Mouse (Mus musculus) neural tube, embryonic 12.5 days (tissue): ENCODE measurements around the gene Tekt5. TPM values are rescaled to one million over a fixed set of nuclear protein-coding genes. Genes with fewer than 3 reads are reported as not detected.
A peak's percentile ranks its signal among the peaks of the same experiment; 100 is the strongest.

Source experiments
- ATAC-seq: fragments of 200-750 bp; cut with Nextera tagmentation; 2 replicates; pipeline ENCODE4 v1.8.0; 2017; ENCODE audit warnings: low read depth, mild to moderate bottlenecking, moderate TSS enrichment, moderate library complexity; ENCODE audit not compliant: low FRiP score
- H3K27ac ChIP-seq: fragments of 300-500 bp; sonication (generic); 2 replicates; pipeline ENCODE4 v1.5.1; 2016
- H3K27me3 ChIP-seq: fragments of 300-500 bp; sonication (generic); replicated peaks from 2 replicates; pipeline ENCODE4 v1.6.1; 2016; ENCODE audit warnings: mild to moderate bottlenecking
- H3K36me3 ChIP-seq: fragments of 300-500 bp; sonication (generic); 2 replicates; pipeline ENCODE4 v1.6.1; 2016; ENCODE audit warnings: mild to moderate bottlenecking
- H3K4me1 ChIP-seq: fragments of 300-500 bp; sonication (generic); 2 replicates; pipeline ENCODE4 v1.6.1; 2016
- H3K4me2 ChIP-seq: fragments of 300-500 bp; sonication (generic); replicated peaks from 2 replicates; pipeline ENCODE4 v1.6.1; 2016; ENCODE audit warnings: mild to moderate bottlenecking
- H3K4me3 ChIP-seq: fragments of 300-500 bp; sonication (generic); 2 replicates; pipeline ENCODE4 v1.5.1; 2016
- H3K9ac ChIP-seq: fragments of 300-500 bp; sonication (generic); 2 replicates; pipeline ENCODE4 v1.6.1; 2016; ENCODE audit warnings: mild to moderate bottlenecking
- H3K9me3 ChIP-seq: fragments of 300-500 bp; sonication (generic); 2 replicates; pipeline ENCODE4 v1.6.1; 2016; ENCODE audit warnings: mild to moderate bottlenecking
- WGBS: fragments of 180-500 bp; shearing (Covaris S2); methylation state at CpG from one replicate; pipeline ENCODE4 v1.1.7; 2016; 5-methylcytosine and 5-hydroxymethylcytosine counted together
- polyA plus RNA-seq: library from polyadenylated mRNA; unstranded; fragments of >200 nt; fragmentation: Nextera tagmentation; extraction: Ambion mirVana; gene quantifications from 2 replicates; pipeline ENCODE4 v1.2.1, GENCODE M21; 2016

Tekt5 gene
- polyA plus RNA-seq, 1 experiment from 2014 or later: 0.65 TPM

GRCm38 (mm10) chr16:10319914-10320569 lies 75.2 kb downstream of the Tekt5 start:
- H3K4me3 ChIP-seq: no peak overlapping the region
- H3K4me1 ChIP-seq: no peaks in the 10 kb centered on the region
- H3K36me3 ChIP-seq: no peaks in the 10 kb centered on the region
- 58% methylated on average over 17 of the region's 17 CpGs for WGBS
- ATAC-seq: no peak
- H3K9me3 ChIP-seq: no peaks in the 10 kb centered on the region
- H3K27me3 ChIP-seq: no peaks in the 10 kb centered on the region
- no peak overlapping the region for H3K4me2 ChIP-seq
- H3K9ac ChIP-seq: no peak overlapping the region
- no peak overlapping the region for H3K27ac ChIP-seq

DNA sequence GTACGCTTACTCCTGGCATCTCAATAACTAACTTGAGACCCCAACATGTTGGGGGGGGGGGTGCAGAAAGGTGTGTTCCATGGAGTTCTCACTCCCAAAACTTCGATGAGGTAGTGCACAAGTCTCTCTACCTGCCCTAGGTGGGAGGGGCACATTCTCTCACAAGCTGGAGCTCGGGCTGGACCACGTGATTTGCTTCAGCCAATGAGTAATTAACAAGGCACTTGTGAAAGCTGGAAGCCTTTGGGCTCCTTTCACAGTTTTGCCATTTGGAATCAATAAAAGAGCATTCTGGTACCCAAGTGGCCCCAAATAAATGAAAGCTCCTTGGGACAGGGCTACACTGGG lies 78.1 kb downstream of the Tekt5 start:
- Histone ChIP-seq H3K27me3 (peaks cover 6% of the 10 kb centered on the region), H3K4me1 (peaks cover 8% of the 10 kb centered on the region; the same call in 1 of the 2 replicates), H3K4me2 (no peak overlapping the region), H3K9ac (no peak overlapping the region), H3K27ac (no peak overlapping the region), H3K4me3 (no peak overlapping the region), H3K36me3 (no peaks in the 10 kb centered on the region), H3K9me3 (no peaks in the 10 kb centered on the region)
- WGBS: 63% methylated on average over 4 of the region's 4 CpGs
- ATAC-seq: no peak

GRCm38 (mm10) chr16:10316493-10317196 lies 78.6 kb downstream of the Tekt5 start:
- H3K4me3 ChIP-seq: no peak overlapping the region
- no peak overlapping the region for H3K4me2 ChIP-seq
- peaks cover 8% of the 10 kb centered on the region; the same call in 1 of the 2 replicates for H3K4me1 ChIP-seq
- no peaks in the 10 kb centered on the region for H3K36me3 ChIP-seq
- no peaks in the 10 kb centered on the region for H3K9me3 ChIP-seq
- no peak overlapping the region for H3K27ac ChIP-seq
- no peak overlapping the region for H3K9ac ChIP-seq
- 88% methylated on average over 10 of the region's 10 CpGs for WGBS
- H3K27me3 ChIP-seq: peaks cover 6% of the 10 kb centered on the region
- ATAC-seq: no peak

GRCm38 (mm10) chr16:10313646-10314088 lies 81.6 kb downstream of the Tekt5 start, which contains the start of gene Emp2:
Gene Emp2, minus strand, starts transcription at chr16:10313968.
- H3K4me3 ChIP-seq: peak within 1 kb of the TSS; percentile 44
- no peaks in the 10 kb centered on the region for H3K9me3 ChIP-seq
- no peaks in the 10 kb centered on the region for H3K36me3 ChIP-seq
- peaks cover 6% of the 10 kb centered on the region for H3K27me3 ChIP-seq
- no peak within 1 kb of the TSS for H3K27ac ChIP-seq
- H3K4me1 ChIP-seq: peaks cover 8% of the 10 kb centered on the region; the same call in 1 of the 2 replicates
- peak within 1 kb of the TSS; percentile 48 for H3K9ac ChIP-seq
- ATAC-seq: peak; percentile 70
- WGBS: under 1% methylated on average over 40 of the region's 40 CpGs
- peak within 1 kb of the TSS; percentile 91 for H3K4me2 ChIP-seq

DNA sequence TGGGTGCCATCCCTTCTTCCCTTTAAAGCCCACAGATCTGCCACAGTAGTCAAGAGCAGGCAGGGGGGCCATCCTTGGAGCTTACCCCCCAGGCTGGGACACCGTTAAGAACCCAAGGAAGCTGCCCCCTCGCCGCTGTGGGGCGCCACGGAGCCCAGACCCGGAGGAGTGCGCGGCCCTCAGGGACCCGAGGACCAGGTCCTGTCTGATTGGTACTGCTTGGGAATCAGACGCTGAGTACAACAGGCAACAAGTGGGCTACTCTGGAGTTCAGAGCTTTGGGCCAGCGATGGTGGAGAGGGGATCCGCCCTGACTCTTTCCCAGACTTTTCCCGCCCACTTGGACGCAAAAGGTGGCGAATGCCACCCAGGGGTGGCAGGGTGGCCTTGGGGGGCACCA lies 82.1 kb downstream of the Tekt5 start:
- peak; percentile 56 for ATAC-seq
- WGBS: 4% methylated on average over 15 of the region's 15 CpGs

GRCm38 (mm10) chr16:10311989-10312388 lies 83.3 kb downstream of the Tekt5 start:
- Histone ChIP-seq H3K9me3 (no peaks in the 10 kb centered on the region), H3K4me3 (no peak overlapping the region), H3K9ac (no peak overlapping the region), H3K4me1 (peaks cover 8% of the 10 kb centered on the region; the same call in 1 of the 2 replicates), H3K27me3 (peaks cover 6% of the 10 kb centered on the region), H3K36me3 (no peaks in the 10 kb centered on the region), H3K27ac (no peak overlapping the region), H3K4me2 (no peak overlapping the region)
- no peak for ATAC-seq
- WGBS: 81% methylated on average over 4 of the region's 4 CpGs

More for the DNA sequence above, 82.1 kb downstream of the Tekt5 start:
- Histone ChIP-seq H3K4me2 (peak overlapping the region; percentile 91), H3K27me3 (peaks cover 6% of the 10 kb centered on the region), H3K27ac (no peak overlapping the region), H3K9me3 (no peaks in the 10 kb centered on the region), H3K9ac (peak overlapping the region; percentile 48), H3K4me1 (peaks cover 8% of the 10 kb centered on the region; the same call in 1 of the 2 replicates), H3K4me3 (peak overlapping the region; percentile 44), H3K36me3 (no peaks in the 10 kb centered on the region)

GRCm38 (mm10) chr16:10311086-10311485 lies 84.2 kb downstream of the Tekt5 start:
- Histone ChIP-seq H3K27ac (no peak overlapping the region), H3K27me3 (peaks cover 6% of the 10 kb centered on the region), H3K4me2 (no peak overlapping the region), H3K9ac (no peak overlapping the region), H3K4me3 (no peak overlapping the region), H3K9me3 (no peaks in the 10 kb centered on the region), H3K36me3 (no peaks in the 10 kb centered on the region), H3K4me1 (peaks cover 8% of the 10 kb centered on the region; the same call in 1 of the 2 replicates)
- 61% methylated on average over 3 of the region's 3 CpGs for WGBS
- ATAC-seq: no peak

GRCm38 (mm10) chr16:10310507-10310906 lies 84.8 kb downstream of the Tekt5 start:
- no peak overlapping the region for H3K9ac ChIP-seq
- H3K9me3 ChIP-seq: no peaks in the 10 kb centered on the region
- no peaks in the 10 kb centered on the region for H3K36me3 ChIP-seq
- no peak overlapping the region for H3K27ac ChIP-seq
- no peak overlapping the region for H3K4me2 ChIP-seq
- H3K4me1 ChIP-seq: peaks cover 8% of the 10 kb centered on the region; the same call in 1 of the 2 replicates
- H3K4me3 ChIP-seq: no peak overlapping the region
- ATAC-seq: no peak
- WGBS: 89% methylated on average over 5 of the region's 5 CpGs
- H3K27me3 ChIP-seq: peaks cover 6% of the 10 kb centered on the region

Other genes starting within 250 kb of the Tekt5 start
- gene Rpl39l, start 225.3 kb downstream of the Tekt5 start, polyA plus RNA-seq: not detected in 2 replicates
- gene Atf7ip2, start 202.8 kb downstream of the Tekt5 start, polyA plus RNA-seq: 0.44 and 0.52 TPM in 2 replicates
- 2.5 TPM in 2 replicates for gene Emp2, start 81.5 kb downstream of the Tekt5 start, polyA plus RNA-seq
- 54.3 and 55.5 TPM in 2 replicates for gene Nubp1, start 16.5 kb upstream of the Tekt5 start, polyA plus RNA-seq
- gene Tvp23a, start 51.9 kb upstream of the Tekt5 start, polyA plus RNA-seq: 33.2 and 33.8 TPM in 2 replicates
- 0.33 and 0.45 TPM in 2 replicates for gene Ciita, start 84.6 kb upstream of the Tekt5 start, polyA plus RNA-seq
- gene Dexi, start 147.6 kb upstream of the Tekt5 start, polyA plus RNA-seq: 26.7 and 27.9 TPM in 2 replicates
- gene Clec16a, start 149.8 kb upstream of the Tekt5 start, polyA plus RNA-seq: 57.2 TPM in 2 replicates